Mouse (Mus musculus) limb, embryonic 15.5 days (tissue): ENCODE results near the gene Pepd. TPM values are rescaled to one million over a fixed set of nuclear protein-coding genes. Genes with fewer than 3 reads are reported as not detected.

ENCODE experiments used
- ATAC-seq: fragments of 200-750 bp; cut with Nextera tagmentation; 2 replicates; pipeline ENCODE4 v1.8.0; 2017; ENCODE audit warnings: low read depth, moderate TSS enrichment; ENCODE audit not compliant: insufficient number of reproducible peaks, low FRiP score, low TSS enrichment
- H3K27ac ChIP-seq: fragments of 300-500 bp; sonication (generic); 2 replicates; pipeline ENCODE4 v1.5.1; 2015; ENCODE audit warnings: moderate library complexity, mild to moderate bottlenecking, inconsistent platforms
- H3K27me3 ChIP-seq: fragments of 300-500 bp; sonication (generic); 2 replicates; pipeline ENCODE4 v1.6.1; 2015; ENCODE audit warnings: inconsistent platforms
- H3K36me3 ChIP-seq: fragments of 300-500 bp; sonication (generic); 2 replicates; pipeline ENCODE4 v1.6.1; 2015; ENCODE audit warnings: inconsistent platforms
- H3K4me1 ChIP-seq: fragments of 300-500 bp; sonication (generic); 2 replicates; pipeline ENCODE4 v1.6.1; 2015; ENCODE audit warnings: inconsistent platforms
- H3K4me2 ChIP-seq: fragments of 300-500 bp; sonication (generic); 2 replicates; pipeline ENCODE4 v1.6.1; 2015; ENCODE audit warnings: mild to moderate bottlenecking, inconsistent platforms
- H3K4me3 ChIP-seq: fragments of 300-500 bp; sonication (generic); 2 replicates; pipeline ENCODE4 v1.5.1; 2015; ENCODE audit warnings: mild to moderate bottlenecking, inconsistent platforms
- H3K9ac ChIP-seq: fragments of 300-500 bp; sonication (generic); 2 replicates; pipeline ENCODE4 v1.6.1; 2015; ENCODE audit warnings: inconsistent platforms
- H3K9me3 ChIP-seq: fragments of 300-500 bp; sonication (generic); 2 replicates; pipeline ENCODE4 v1.6.1; 2016; ENCODE audit warnings: inconsistent platforms
- WGBS: fragments of 180-500 bp; shearing (Covaris S2); methylation state at CpG from one replicate; pipeline ENCODE4 v1.1.7; 2015; 5-methylcytosine and 5-hydroxymethylcytosine counted together
- polyA plus RNA-seq: library from polyadenylated mRNA; unstranded; fragments of >200 nt; fragmentation: Nextera tagmentation; extraction: Ambion mirVana; gene quantifications from 2 replicates; pipeline ENCODE4 v1.2.1, GENCODE M21; 2015

Pepd gene
- polyA plus RNA-seq, 1 experiment from 2014 or later: 77.8 TPM

- Histone ChIP-seq H3K9ac (no peak overlapping the region), H3K4me3 (no peak overlapping the region), H3K36me3 (peaks cover 13% of the 10 kb centered on the region), H3K27ac (no peak overlapping the region), H3K9me3 (no peaks in the 10 kb centered on the region), H3K4me1 (peaks cover 19% of the 10 kb centered on the region), H3K27me3 (no peaks in the 10 kb centered on the region), H3K4me2 (no peak overlapping the region)
- WGBS: 76% methylated on average over 1 of the region's 1 CpGs
- ATAC-seq: no peak
Measured at GRCm38 (mm10) chr7:35054286-35054685, 142.1 kb downstream of the Pepd start.

GRCm38 (mm10) chr7:35054977-35055618 is 142.9 kb downstream of the Pepd start:
- Histone ChIP-seq H3K27me3 (no peaks in the 10 kb centered on the region), H3K4me1 (peaks cover 19% of the 10 kb centered on the region), H3K9ac (peak overlapping the region; percentile 84), H3K36me3 (peaks cover 6% of the 10 kb centered on the region), H3K4me2 (peak overlapping the region; percentile 69), H3K9me3 (no peaks in the 10 kb centered on the region), H3K27ac (peak overlapping the region; percentile 47; the same call in 1 of the 2 replicates), H3K4me3 (peak overlapping the region; percentile 93)
- ATAC-seq: no peak
- 48% methylated on average over 2 of the region's 2 CpGs for WGBS

DNA sequence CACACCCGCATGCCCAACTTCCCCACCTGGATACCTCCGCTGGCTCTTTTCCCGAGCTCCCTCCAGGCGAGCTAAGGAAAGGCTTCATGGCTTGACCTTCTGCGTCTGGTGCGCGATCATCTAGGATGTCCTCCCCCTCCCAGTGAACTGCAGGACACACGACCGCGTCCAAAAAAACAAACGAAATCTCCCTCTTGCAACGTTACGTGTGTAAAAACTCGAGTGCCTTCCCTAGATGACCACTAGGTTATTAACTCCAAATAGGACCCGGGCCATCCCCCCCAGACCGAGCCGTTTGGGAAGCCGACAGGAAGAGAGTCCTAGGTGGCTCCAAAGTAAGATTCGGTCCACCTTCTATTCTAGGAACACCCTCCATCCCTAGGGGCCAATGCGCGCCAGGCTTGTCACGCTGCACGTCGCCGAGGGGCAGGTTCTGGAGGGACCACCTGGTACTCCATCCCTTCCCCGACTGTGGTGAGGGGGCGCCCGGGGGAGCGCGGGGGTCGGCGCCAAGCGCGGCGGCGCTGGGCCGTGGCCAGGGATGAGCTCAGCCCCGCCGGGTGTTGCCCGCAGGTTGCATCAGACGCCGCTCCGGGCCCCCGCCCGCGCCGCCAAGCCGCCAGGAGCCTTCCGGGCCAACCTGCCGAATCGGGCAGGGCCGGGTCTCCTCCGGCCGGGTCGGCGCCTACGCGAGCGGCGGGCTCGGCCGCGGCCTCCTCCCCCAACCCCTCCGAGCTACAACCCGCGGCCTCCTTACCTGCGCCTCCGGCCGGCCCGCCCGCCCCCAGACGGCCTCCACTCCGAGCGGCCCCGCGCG is 143.6 kb downstream of the Pepd start:
- H3K4me1 ChIP-seq: peaks cover 19% of the 10 kb centered on the region
- H3K9me3 ChIP-seq: no peaks in the 10 kb centered on the region
- ATAC-seq: peak; percentile 86
- H3K27ac ChIP-seq: peak overlapping the region; percentile 87
- peak overlapping the region; percentile 93 for H3K4me3 ChIP-seq
- peak overlapping the region; percentile 84 for H3K9ac ChIP-seq
- WGBS: under 1% methylated on average over 73 of the region's 77 CpGs
- H3K4me2 ChIP-seq: peak overlapping the region; percentile 69
- no peaks in the 10 kb centered on the region for H3K27me3 ChIP-seq
- no peaks in the 10 kb centered on the region for H3K36me3 ChIP-seq

- H3K4me1 ChIP-seq: peaks cover 19% of the 10 kb centered on the region
- peak within 1 kb of the TSS; percentile 84 for H3K9ac ChIP-seq
- H3K4me2 ChIP-seq: peak within 1 kb of the TSS; percentile 69
- WGBS: 0% methylated on average over 50 of the region's 53 CpGs
- ATAC-seq: peak; percentile 98
- H3K36me3 ChIP-seq: no peaks in the 10 kb centered on the region
- H3K4me3 ChIP-seq: peak within 1 kb of the TSS; percentile 93
- H3K27me3 ChIP-seq: no peaks in the 10 kb centered on the region
- H3K27ac ChIP-seq: peak within 1 kb of the TSS; percentile 87
- no peaks in the 10 kb centered on the region for H3K9me3 ChIP-seq
Measured at GRCm38 (mm10) chr7:35056436-35056864, 144.3 kb downstream of the Pepd start, which contains the start of gene Cebpg. Gene Cebpg, minus strand, starts transcription at chr7:35056573.

GRCm38 (mm10) chr7:35056999-35057398 is 144.8 kb downstream of the Pepd start:
- no peaks in the 10 kb centered on the region for H3K36me3 ChIP-seq
- peak overlapping the region; percentile 87 for H3K27ac ChIP-seq
- no peak for ATAC-seq
- peak overlapping the region; percentile 69 for H3K4me2 ChIP-seq
- peak overlapping the region; percentile 93 for H3K4me3 ChIP-seq
- peaks cover 19% of the 10 kb centered on the region for H3K4me1 ChIP-seq
- H3K27me3 ChIP-seq: no peaks in the 10 kb centered on the region
- H3K9ac ChIP-seq: no peak overlapping the region
- H3K9me3 ChIP-seq: no peaks in the 10 kb centered on the region
- WGBS: 20% methylated on average over 10 of the region's 10 CpGs

- Histone ChIP-seq H3K4me3 (no peak overlapping the region), H3K9ac (no peak overlapping the region), H3K36me3 (no peaks in the 10 kb centered on the region), H3K4me2 (no peak overlapping the region), H3K9me3 (no peaks in the 10 kb centered on the region), H3K4me1 (peaks cover 19% of the 10 kb centered on the region), H3K27me3 (no peaks in the 10 kb centered on the region), H3K27ac (no peak overlapping the region)
- 77% methylated on average over 4 of the region's 4 CpGs for WGBS
- ATAC-seq: no peak
Measured at GRCm38 (mm10) chr7:35057569-35057968, 145.4 kb downstream of the Pepd start.

DNA sequence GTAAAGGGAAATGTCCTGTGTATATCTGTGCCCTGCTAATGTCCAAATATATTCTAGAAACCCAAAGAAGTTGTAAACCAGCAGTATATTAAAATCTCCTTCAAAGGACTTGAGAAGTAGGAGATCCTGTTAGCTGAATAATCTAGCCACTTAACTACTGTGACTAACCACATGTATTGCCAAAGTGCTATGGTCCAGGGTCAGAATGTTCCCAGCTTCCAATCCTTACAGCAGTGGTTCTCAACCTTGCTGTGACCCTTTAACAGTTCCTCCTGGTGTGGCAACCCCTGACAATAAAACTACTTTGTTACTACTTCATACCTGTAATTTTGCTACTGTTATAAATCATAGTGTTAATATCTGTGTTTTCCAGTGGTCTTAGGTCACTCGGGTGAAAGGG is 146.2 kb downstream of the Pepd start:
- H3K4me2 ChIP-seq: no peak overlapping the region
- no peak overlapping the region for H3K4me3 ChIP-seq
- no peaks in the 10 kb centered on the region for H3K36me3 ChIP-seq
- no peaks in the 10 kb centered on the region for H3K9me3 ChIP-seq
- H3K27me3 ChIP-seq: no peaks in the 10 kb centered on the region
- ATAC-seq: no peak
- no peak overlapping the region for H3K27ac ChIP-seq
- 53% methylated on average over 1 of the region's 1 CpGs for WGBS
- no peak overlapping the region for H3K9ac ChIP-seq
- peaks cover 19% of the 10 kb centered on the region for H3K4me1 ChIP-seq

- no peak overlapping the region for H3K9ac ChIP-seq
- no peak for ATAC-seq
- H3K36me3 ChIP-seq: no peaks in the 10 kb centered on the region
- H3K4me2 ChIP-seq: no peak overlapping the region
- no peak overlapping the region for H3K27ac ChIP-seq
- H3K9me3 ChIP-seq: no peaks in the 10 kb centered on the region
- WGBS: 68% methylated on average over 5 of the region's 5 CpGs
- H3K27me3 ChIP-seq: no peaks in the 10 kb centered on the region
- H3K4me1 ChIP-seq: peaks cover 14% of the 10 kb centered on the region
- no peak overlapping the region for H3K4me3 ChIP-seq
Measured at GRCm38 (mm10) chr7:35059467-35059866, 147.3 kb downstream of the Pepd start.

- Histone ChIP-seq H3K4me1 (no peaks in the 10 kb centered on the region), H3K27me3 (no peaks in the 10 kb centered on the region), H3K36me3 (no peaks in the 10 kb centered on the region), H3K4me2 (no peak overlapping the region), H3K4me3 (no peak overlapping the region), H3K27ac (no peak overlapping the region), H3K9me3 (no peaks in the 10 kb centered on the region), H3K9ac (no peak overlapping the region)
- 72% methylated on average over 14 of the region's 14 CpGs for WGBS
- ATAC-seq: no peak
Measured at GRCm38 (mm10) chr7:35064286-35065258, 152.4 kb downstream of the Pepd start.

- no peak for ATAC-seq
- no peaks in the 10 kb centered on the region for H3K9me3 ChIP-seq
- no peaks in the 10 kb centered on the region for H3K36me3 ChIP-seq
- H3K27me3 ChIP-seq: no peaks in the 10 kb centered on the region
- no peak overlapping the region for H3K9ac ChIP-seq
- 54% methylated on average over 3 of the region's 3 CpGs for WGBS
- no peak overlapping the region for H3K4me3 ChIP-seq
- H3K4me2 ChIP-seq: no peak overlapping the region
- no peak overlapping the region for H3K27ac ChIP-seq
- H3K4me1 ChIP-seq: no peaks in the 10 kb centered on the region
Measured at GRCm38 (mm10) chr7:35065958-35066357, 153.8 kb downstream of the Pepd start.

DNA sequence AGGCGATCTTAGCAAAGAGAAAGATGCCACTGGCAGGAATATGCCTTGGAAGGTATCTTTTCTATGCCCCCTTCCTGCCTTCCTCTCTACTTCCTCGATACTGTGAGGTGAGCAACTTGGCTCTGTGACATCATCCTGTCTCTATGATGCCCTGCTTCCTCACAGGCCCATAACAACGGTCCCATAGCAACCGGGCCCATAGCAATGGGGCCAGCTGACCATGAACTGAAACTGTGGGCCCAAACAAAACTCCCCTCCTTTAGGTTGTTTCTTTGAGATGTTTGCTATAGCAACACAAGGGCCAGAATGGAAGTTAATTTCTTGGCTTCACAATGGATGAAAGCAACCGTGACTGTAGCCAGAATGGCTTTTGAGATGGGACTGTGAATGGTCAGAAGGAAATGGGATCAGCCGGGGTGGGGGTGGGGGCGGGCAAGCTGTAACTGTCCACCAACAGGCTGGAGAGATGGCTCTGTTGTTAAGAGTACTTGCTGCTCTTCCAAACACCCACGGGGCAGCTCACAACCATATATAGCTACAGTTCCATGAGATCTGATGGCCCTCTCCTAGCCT is 154.5 kb downstream of the Pepd start:
- Histone ChIP-seq H3K4me1 (no peaks in the 10 kb centered on the region), H3K4me3 (no peak overlapping the region), H3K9me3 (no peaks in the 10 kb centered on the region), H3K9ac (no peak overlapping the region), H3K27me3 (no peaks in the 10 kb centered on the region), H3K36me3 (no peaks in the 10 kb centered on the region), H3K27ac (no peak overlapping the region), H3K4me2 (no peak overlapping the region)
- 88% methylated on average over 8 of the region's 8 CpGs for WGBS
- ATAC-seq: no peak
